Mouse (Mus musculus) C3H10T1/2 (cell line): ENCODE results near the gene Gm8677. TPM values are rescaled to one million over a fixed set of nuclear protein-coding genes. Genes with fewer than 3 reads are reported as not detected.

ENCODE experiments used
- polyA plus RNA-seq, 2 experiments: library from polyadenylated mRNA; unstranded; fragments of >200 nt; fragmentation: generic; extraction: Trizol; gene quantifications; one replicate each; pipeline ENCODE4 v1.2.1; 2012; ENCODE audit warnings: missing spikeins in 2 of 2

Gene Gm8677
- polyA plus RNA-seq = not detected

DNA sequence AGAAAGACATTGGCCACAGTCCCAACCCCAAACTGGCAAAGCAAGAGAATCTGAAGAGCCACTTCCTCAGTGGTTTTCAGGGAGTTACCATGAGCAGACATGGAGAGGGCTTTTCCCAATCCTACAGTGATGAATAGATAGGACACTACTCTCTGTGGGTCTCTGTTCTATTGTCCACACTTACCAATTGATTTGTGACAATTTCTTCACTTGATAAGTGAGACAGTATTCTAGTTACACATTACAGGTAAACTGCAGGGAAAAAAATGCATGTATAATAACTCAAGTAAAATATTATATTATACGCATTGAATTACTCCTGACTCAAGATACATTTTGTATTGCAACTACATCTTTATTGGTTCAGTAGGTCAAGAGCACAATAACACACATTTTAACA lies at the start of gene Gm8677:
Gene Gm8677 (minus strand): TSS at position 101 of the 400 bp plus-strand sequence.

DNA sequence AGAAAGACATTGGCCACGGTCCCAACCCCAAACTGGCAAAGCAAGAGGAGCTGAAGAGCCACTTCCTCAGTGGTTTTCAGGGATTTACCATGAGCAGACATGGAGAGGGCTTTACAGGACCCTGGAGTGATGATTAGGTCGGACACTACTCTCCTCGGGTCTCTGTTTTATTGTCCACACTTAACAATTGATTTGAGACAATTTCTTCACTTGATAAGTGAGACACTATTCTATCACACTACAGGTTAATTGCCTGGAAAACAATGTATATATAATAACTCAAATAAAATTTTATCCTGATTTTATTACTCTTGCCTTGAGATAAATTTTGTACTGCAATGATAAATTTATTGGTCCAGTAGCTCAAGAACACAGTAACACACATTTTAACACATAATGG lies 30.6 kb upstream of the Gm8677 start, which contains the start of gene Gm4201:
Gene Gm4201 (minus strand): TSS at position 101 of the 400 bp plus-strand sequence.

DNA sequence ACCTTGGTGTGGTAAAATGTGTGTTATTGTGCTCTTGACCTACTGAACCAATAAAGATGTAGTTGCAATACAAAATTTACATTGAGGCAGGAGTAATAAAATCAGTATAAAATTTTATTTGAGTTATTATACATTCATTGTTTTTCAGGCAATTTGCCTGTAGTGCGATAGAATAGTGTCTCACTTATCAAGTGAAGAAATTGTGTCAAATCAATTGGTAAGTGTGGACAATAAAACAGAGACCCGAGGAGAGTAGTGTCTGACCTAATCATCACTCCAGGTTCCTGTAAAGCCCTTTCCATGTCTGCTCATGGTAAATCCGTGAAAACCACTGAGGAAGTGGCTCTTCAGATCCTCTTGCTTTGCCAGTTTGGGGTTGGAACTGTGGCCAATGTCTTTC lies 12.0 kb downstream of the Gm8677 start, which contains the start of gene Vmn1r152:
Gene Vmn1r152 (plus strand): TSS at position 301 of the 400 bp plus-strand sequence.

DNA sequence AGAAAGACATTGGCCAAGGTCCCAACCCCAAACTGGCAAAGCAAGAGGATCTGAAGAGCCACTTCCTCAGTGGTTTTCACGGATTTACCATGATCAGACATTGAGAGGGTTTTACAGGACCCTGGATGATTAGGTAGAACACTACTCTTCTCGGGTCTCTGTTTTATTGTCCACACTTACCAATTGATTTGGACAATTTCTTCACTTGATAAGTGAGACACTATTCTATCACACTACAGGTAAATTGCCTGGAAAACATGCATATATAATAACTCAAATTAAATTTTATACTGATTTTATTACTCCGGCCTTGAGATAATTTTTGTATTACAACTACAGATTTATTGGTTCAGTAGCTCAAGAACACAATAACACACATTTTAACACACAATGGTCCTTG lies 35.1 kb downstream of the Gm8677 start, which contains the start of gene Vmn1r151:
Gene Vmn1r151 (minus strand): TSS at position 101 of the 400 bp plus-strand sequence.

Other genes with a start within 250 kb of the Gm8677 start
- gene Gm4187, start 205.2 kb downstream of the Gm8677 start, polyA plus RNA-seq = not detected
- not detected for gene Gm8660, start 163.8 kb downstream of the Gm8677 start, polyA plus RNA-seq
- gene Vmn1r148, start 121.3 kb downstream of the Gm8677 start, polyA plus RNA-seq = not detected
- gene Vmn1r149, start 96.7 kb downstream of the Gm8677 start, polyA plus RNA-seq = not detected
- gene Gm10665, start 70.8 kb downstream of the Gm8677 start, polyA plus RNA-seq = not detected
- gene Vmn1r151, start 35.2 kb downstream of the Gm8677 start, polyA plus RNA-seq = not detected
- gene Vmn1r152, start 11.9 kb downstream of the Gm8677 start, polyA plus RNA-seq = not detected
- gene Gm4201, start 30.5 kb upstream of the Gm8677 start, polyA plus RNA-seq = not detected
- not detected for gene Gm4565, start 53.2 kb upstream of the Gm8677 start, polyA plus RNA-seq
- gene Vmn1r155, start 123.1 kb upstream of the Gm8677 start, polyA plus RNA-seq = not detected
- gene Gm8693, start 157.4 kb upstream of the Gm8677 start, polyA plus RNA-seq = not detected
- gene Gm4567, start 184.8 kb upstream of the Gm8677 start, polyA plus RNA-seq = not detected
- not detected for gene Vmn1r157, start 226.8 kb upstream of the Gm8677 start, polyA plus RNA-seq